ENCODE assay signal across 10 mouse cellular contexts in the genomic region with DNA sequence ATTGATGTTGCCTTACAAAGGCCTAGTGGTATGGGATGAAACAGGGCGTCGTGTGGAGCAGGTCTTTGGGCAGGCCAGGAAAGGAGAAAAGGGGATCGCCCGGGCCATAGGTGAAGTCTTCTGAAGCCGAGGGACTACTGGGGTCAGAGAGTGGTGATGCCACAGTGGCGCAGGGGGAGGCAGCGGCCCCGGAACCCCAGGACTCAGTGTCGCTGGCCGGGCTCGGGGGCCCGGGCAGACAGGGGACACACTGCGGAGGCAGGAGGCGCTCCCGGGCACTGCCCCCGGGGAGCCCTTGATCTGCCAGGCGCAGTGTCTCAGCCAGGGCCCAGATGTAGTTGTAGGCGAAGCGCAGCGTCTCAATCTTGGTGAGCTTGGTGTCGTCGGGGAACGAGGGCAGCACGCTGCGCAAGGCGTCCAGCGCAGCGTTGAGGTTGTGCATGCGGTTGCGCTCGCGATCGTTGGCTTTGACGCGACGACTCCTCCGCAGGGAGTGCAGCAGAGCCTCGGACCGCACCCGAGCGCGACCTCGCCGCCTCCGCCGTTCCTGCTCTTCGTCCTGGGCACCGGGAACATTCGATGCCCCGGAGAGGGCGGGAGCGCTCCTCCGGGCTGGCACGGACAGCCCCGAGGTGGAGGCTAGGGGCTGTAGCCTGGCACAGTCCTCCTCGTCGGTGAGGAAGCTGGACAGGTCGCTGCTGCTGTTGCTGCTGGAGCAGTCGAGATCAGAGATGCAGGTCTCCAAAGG. TPM values are rescaled to one million over a fixed set of nuclear protein-coding genes. Genes with fewer than 3 reads are reported as not detected.
DNase-seq lines count a peak whose midpoint lies in the region; ATAC-seq lines count a peak whose summit lies in the region.
"Had no signal": no experiment of that assay in that cellular context is flagged by ENCODE, and none has a peak within 500 bp of the region (broad histone marks: within the 10 kb centered on the region; RNA-seq: fewer than 3 reads in every experiment).

No protein-coding gene starts in this region.

- no peak overlapping the region for H3K4me2 ChIP-seq in heart, embryonic 16.5 days (ENCODE audit: low read depth, low read length)
- H3K4me2 ChIP-seq in midbrain, embryonic 13.5 days (replicated peaks): peak overlapping the region; percentile 64

- no peak overlapping the region for H3K9ac ChIP-seq in heart, embryonic 16.5 days (ENCODE audit: low read length)
- H3K9ac ChIP-seq in midbrain, embryonic 13.5 days (replicated peaks): peak overlapping the region; percentile 45

- H3K4me1 ChIP-seq in heart, embryonic 16.5 days (ENCODE audit: control insufficient read depth, insufficient read depth, low read length): no peaks in the 10 kb centered on the region
- H3K4me1 ChIP-seq in hindbrain, embryonic 10.5 days (replicated peaks): peaks cover 78% of the 10 kb centered on the region
- peaks cover 60% of the 10 kb centered on the region for H3K4me1 ChIP-seq in midbrain, embryonic 13.5 days (replicated peaks)

- no peak for ATAC-seq in heart, embryonic 16.5 days (replicated peaks; ENCODE audit: extremely low read depth, insufficient read depth, low FRiP score)
- ATAC-seq in midbrain, embryonic 13.5 days: peak; percentile 15; the same call in 1 of the 2 replicates

- peaks cover 99% of the 10 kb centered on the region for H3K27me3 ChIP-seq in heart, embryonic 16.5 days (ENCODE audit: control insufficient read depth, insufficient read depth, low read length)
- peaks cover 100% of the 10 kb centered on the region for H3K27me3 ChIP-seq in hindbrain, embryonic 10.5 days (ENCODE audit: insufficient read depth, poor library complexity, severe bottlenecking)
- H3K27me3 ChIP-seq in midbrain, embryonic 13.5 days: peaks cover 98% of the 10 kb centered on the region

- no peaks in the 10 kb centered on the region for H3K36me3 ChIP-seq in heart, embryonic 16.5 days (ENCODE audit: control insufficient read depth, insufficient read depth)
- no peaks in the 10 kb centered on the region for H3K36me3 ChIP-seq in hindbrain, embryonic 10.5 days
- no peaks in the 10 kb centered on the region for H3K36me3 ChIP-seq in midbrain, embryonic 13.5 days

- intact Hi-C loops in heart, postnatal 10 days (cut with DNase I): no loop called here

- no peaks in the 10 kb centered on the region; the same call in 1 of the 2 replicates for H3K9me3 ChIP-seq in heart, embryonic 16.5 days (replicated peaks; ENCODE audit: control insufficient read depth, low read length)
- no peaks in the 10 kb centered on the region for H3K9me3 ChIP-seq in hindbrain, embryonic 10.5 days
- no peaks in the 10 kb centered on the region for H3K9me3 ChIP-seq in midbrain, embryonic 13.5 days

- H3K4me3 ChIP-seq in heart, embryonic 16.5 days (ENCODE audit: low read length): 0 out of 2 replicates have a peak overlapping the region, but pooled peaks have one; percentile 10
- H3K4me3 ChIP-seq in hindbrain, embryonic 10.5 days: peak overlapping the region; percentile 52
- H3K4me3 ChIP-seq in midbrain, embryonic 13.5 days (replicated peaks): peak overlapping the region; percentile 38

- no peak for DNase-seq in heart, postnatal 10 days
- DNase-seq in R1 (ENCODE audit: low read depth, low spot score): peak; percentile 40
- DNase-seq in hindbrain, embryonic 10.5 days (ENCODE audit: low spot score): peak; percentile 56
- DNase-seq in thymus, postnatal 0 days (ENCODE audit: low spot score): no peak
- DNase-seq in spleen, postnatal 4 days (ENCODE audit: low spot score in 2 of 2): no peak
- no peak for DNase-seq in right cerebral cortex, postnatal 10 days (ENCODE audit: low spot score in 2 of 2)

- 2% methylated on average over 59 of the region's 59 CpGs for WGBS in heart, embryonic 16.5 days
- under 1% methylated on average over 59 of the region's 59 CpGs for WGBS in hindbrain, embryonic 10.5 days
- under 1% methylated on average over 59 of the region's 59 CpGs for WGBS in midbrain, embryonic 13.5 days

- H3K27ac ChIP-seq in heart, embryonic 16.5 days (ENCODE audit: low read length): no peak overlapping the region
- H3K27ac ChIP-seq in hindbrain, embryonic 10.5 days: peak overlapping the region; percentile 89
- H3K27ac ChIP-seq in midbrain, embryonic 13.5 days: peak overlapping the region; percentile 76

RNA-seq across cellular contexts. Expression of gene Neurog1, which starts 0.6 kb away (rescaled TPM):
- not detected in 2 replicates for polyA plus RNA-seq in heart, embryonic 16.5 days (2015; fragmentation: Nextera tagmentation; extraction: Ambion mirVana)
- total RNA-seq in heart, postnatal 10 days (2021): not detected
- 28.4 and 33.7 TPM in 2 replicates for polyA plus RNA-seq in hindbrain, embryonic 10.5 days (2016; fragmentation: Nextera tagmentation; extraction: Ambion mirVana)
- polyA plus RNA-seq in midbrain, embryonic 13.5 days (2015; fragmentation: Nextera tagmentation; extraction: Ambion mirVana): 12.0 and 15.8 TPM in 2 replicates
- 0.12 TPM in 1 of 2 replicates, not detected in the other for polyA plus RNA-seq in thymus, postnatal 0 days (2015; fragmentation: Nextera tagmentation; extraction: Ambion mirVana)
- total RNA-seq: CH12.LX had no signal
- polyA plus RNA-seq: spleen, adult 2 months had no signal

RNA-seq across cellular contexts. Expression of gene Cxcl14, which starts 45.0 kb away (rescaled TPM):
- 0.54 and 1.9 TPM in 2 replicates for polyA plus RNA-seq in heart, embryonic 16.5 days (2015; fragmentation: Nextera tagmentation; extraction: Ambion mirVana)
- under 1 TPM; 0.17 to 0.96 TPM for total RNA-seq in heart, postnatal 10 days (2021)
- 6.1 and 12.5 TPM in 2 replicates for polyA plus RNA-seq in hindbrain, embryonic 10.5 days (2016; fragmentation: Nextera tagmentation; extraction: Ambion mirVana)
- polyA plus RNA-seq in midbrain, embryonic 13.5 days (2015; fragmentation: Nextera tagmentation; extraction: Ambion mirVana): 7.4 and 8.0 TPM in 2 replicates
- 0.38 and 0.72 TPM in 2 replicates for polyA plus RNA-seq in thymus, postnatal 0 days (2015; fragmentation: Nextera tagmentation; extraction: Ambion mirVana)
- total RNA-seq: CH12.LX had no signal

Comparison
In these comparisons a context has a peak if more than half of its experiments do, and no peak if none do; other contexts are left out.
1. DNase-seq: peak in R1 (single experiment) and hindbrain, embryonic 10.5 days (single experiment); none in heart, postnatal 10 days (0 of 2), thymus, postnatal 0 days (single experiment), spleen, postnatal 4 days (0 of 2) and right cerebral cortex, postnatal 10 days (0 of 2).
2. RNA of gene Neurog1, which starts 0.6 kb away (polyA plus RNA-seq): 28.4 to 33.7 TPM in hindbrain, embryonic 10.5 days and 12.0 to 15.8 TPM in midbrain, embryonic 13.5 days; 0.12 TPM in thymus, postnatal 0 days and not detected in heart, embryonic 16.5 days; every median in the first group is over 10 times any median in the second.
3. Peak in every context shown above with its lines, with median percentiles within 50 percentile points of each other: H3K4me3 ChIP-seq.